Mouse (Mus musculus): ENCODE measurements around the gene Nrsn1.

- TF ChIP-seq CTCF (IDR thresholded peaks at IDR 0.05; ENCODE audit: low read depth, low read length): no peak
- TF ChIP-seq POLR2A (IDR thresholded peaks at IDR 0.05; ENCODE audit: extremely low read depth, insufficient read depth, low read length): no peak
Observed at GRCm38 (mm10) chr13:25274934-25275565, 4.7 kb upstream of the Nrsn1 start.

Data from liver, adult 2 months (tissue).